Mouse (Mus musculus): ENCODE results near the gene Tomm20.
"Not testable (repeated sequence)": the region's sequence is repeated elsewhere in the genome, so short reads cannot be mapped to it uniquely, and the experiment has no call there.

Tomm20 gene

GRCm38 (mm10) chr8:126945730-126946163 lies at the start of gene Tomm20:
Gene Tomm20 (minus strand): TSS chr8:126945844.
- DNase-seq, result peak; percentile 96

GRCm38 (mm10) chr8:126994506-126994905 lies 48.9 kb upstream of the Tomm20 start:
- DNase-seq, result no peak

GRCm38 (mm10) chr8:126989363-126990153 lies 43.9 kb upstream of the Tomm20 start:
- no peak for DNase-seq

DNA sequence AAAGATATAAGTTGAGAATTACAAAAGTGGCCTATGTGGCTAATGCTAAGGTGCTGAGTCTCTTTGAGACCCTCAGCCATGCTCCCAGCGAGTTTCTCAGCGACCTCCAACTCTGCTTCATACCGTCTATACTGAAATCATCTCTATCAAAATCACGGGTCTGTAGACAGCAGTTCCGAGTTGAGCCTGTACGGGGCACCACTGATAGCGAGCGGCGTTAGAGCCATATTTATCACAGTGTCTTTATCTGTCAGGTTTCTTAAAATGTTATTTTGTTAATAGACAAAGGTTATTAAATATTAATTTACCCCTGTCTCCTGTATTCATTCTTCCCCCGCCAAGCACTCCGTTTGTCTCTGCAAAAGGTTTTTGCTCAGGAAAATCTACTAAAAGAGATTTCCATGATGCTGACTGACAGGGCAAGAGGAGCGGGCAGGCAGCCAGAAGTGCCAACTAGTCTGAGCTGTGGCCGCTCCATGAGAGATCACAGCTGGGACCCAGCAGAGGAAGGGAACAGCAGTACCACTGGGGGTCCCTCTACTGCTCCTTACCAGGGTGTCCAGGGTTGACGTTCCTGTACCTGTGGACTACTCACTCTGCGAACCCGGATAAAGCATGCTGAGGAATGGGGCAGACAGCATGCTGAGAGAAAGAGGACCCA lies 42.8 kb upstream of the Tomm20 start:
- DNase-seq, result no peak

GRCm38 (mm10) chr8:126986495-126986894 lies 40.9 kb upstream of the Tomm20 start:
- DNase-seq, result peak; percentile 76

DNA sequence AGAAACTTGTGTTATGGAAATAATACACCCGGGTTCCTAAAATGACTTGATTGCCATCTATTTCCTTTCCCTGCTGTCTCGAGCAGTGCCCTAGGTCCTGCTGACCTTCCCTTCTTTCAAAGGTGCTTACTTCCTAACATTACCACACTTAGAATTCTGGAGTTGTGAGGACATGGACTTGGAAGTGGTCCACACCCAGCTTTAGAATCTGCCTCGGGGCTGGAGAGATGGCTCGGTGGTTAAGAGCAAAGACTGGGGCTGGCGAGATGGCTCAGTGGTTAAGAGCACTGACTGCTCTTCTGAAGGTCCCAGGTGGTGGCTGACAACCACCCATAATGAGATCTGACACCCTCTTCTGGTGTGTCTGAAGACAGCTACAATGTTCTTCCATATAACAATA lies 34.4 kb upstream of the Tomm20 start:
- no peak for DNase-seq

DNA sequence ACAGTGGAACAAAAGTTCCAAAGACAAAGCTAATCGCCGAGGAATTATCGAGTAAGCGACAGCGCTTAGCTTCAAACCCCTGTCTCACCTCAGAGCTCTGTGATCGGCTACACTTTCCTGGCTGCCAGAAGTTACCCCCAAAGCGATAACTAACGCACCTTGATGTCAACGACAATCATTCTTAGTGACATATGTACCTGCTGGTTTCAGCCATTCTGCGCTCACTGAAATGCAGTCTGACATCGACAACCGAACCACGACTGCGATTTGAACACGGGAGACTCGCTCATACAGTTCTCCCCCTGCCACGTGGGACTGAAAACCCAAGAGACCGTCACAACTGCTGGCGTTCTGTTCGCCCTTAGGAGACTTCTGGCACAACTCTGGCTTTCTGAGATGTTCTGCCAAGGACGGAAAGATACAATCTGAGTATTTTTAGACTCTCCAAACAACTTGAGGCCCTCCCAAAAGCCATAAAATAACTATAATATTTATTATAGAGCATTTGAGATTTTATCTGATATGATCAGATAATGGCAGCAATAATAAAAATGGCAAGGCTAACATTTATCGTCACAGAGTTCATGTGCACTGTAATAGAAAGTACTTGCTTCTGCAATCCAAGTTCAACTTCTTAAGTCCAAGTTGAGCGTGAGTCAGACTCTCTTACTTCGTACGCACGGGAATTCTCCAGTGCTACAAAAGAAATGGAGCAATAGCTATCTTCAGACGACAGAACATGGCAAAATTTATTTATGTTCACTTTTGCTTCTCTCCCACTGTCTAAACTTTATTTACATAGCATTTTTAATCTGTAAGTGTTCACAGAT lies 33.7 kb upstream of the Tomm20 start:
- DNase-seq, result no peak

GRCm38 (mm10) chr8:126978535-126978934 lies 32.9 kb upstream of the Tomm20 start:
- not testable (repeated sequence) for DNase-seq

GRCm38 (mm10) chr8:126978028-126978427 lies 32.4 kb upstream of the Tomm20 start:
- DNase-seq, result no peak

- no peak for DNase-seq
Measured at GRCm38 (mm10) chr8:126976608-126977348, 31.1 kb upstream of the Tomm20 start.

DNA sequence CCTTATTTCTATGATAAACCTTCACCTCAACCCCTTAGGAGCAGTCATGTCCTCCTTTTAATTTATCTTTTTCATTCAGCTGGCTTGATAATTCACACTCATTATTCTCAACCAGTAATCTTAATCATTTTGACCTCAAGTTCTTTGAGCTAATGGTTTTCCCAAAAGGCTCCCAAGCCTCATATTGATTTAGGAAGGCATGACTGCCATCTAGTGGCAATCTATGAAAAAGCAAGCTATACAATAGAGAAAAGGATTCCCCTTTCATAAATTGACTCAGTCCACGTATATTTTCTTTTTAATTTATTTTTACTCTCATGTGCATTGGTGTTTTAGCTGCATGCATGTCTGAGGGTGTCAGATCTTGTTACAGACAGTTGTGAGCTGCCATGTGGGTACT lies 30.1 kb upstream of the Tomm20 start:
- no peak for DNase-seq

DNA sequence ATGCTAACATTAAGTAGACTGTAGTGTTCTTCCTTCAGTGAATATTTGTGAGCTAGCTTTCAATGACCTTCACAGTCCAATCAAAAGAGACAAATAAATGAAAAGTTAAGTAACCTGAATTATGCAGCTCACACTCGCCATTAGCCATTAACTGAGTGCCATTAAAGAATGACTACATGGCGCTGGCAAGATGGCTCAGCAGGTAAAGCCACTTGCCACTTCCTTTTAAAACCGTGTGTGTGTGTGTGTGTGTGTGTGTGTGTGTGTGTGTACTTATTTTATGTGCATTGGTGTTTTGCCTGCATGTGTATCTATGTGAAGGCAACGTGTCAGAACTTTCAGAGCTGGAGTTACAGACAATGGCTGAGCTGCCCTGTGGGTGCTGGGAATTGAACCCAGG lies 28.9 kb upstream of the Tomm20 start:
- no peak for DNase-seq

- no peak for DNase-seq
Measured at GRCm38 (mm10) chr8:126973686-126974265, 28.1 kb upstream of the Tomm20 start.

GRCm38 (mm10) chr8:126972649-126973048 lies 27.0 kb upstream of the Tomm20 start:
- DNase-seq, result no peak

GRCm38 (mm10) chr8:126972102-126972501 lies 26.5 kb upstream of the Tomm20 start:
- peak; percentile 12 for DNase-seq

GRCm38 (mm10) chr8:126971314-126971664 lies 25.6 kb upstream of the Tomm20 start:
- no peak for DNase-seq

DNA sequence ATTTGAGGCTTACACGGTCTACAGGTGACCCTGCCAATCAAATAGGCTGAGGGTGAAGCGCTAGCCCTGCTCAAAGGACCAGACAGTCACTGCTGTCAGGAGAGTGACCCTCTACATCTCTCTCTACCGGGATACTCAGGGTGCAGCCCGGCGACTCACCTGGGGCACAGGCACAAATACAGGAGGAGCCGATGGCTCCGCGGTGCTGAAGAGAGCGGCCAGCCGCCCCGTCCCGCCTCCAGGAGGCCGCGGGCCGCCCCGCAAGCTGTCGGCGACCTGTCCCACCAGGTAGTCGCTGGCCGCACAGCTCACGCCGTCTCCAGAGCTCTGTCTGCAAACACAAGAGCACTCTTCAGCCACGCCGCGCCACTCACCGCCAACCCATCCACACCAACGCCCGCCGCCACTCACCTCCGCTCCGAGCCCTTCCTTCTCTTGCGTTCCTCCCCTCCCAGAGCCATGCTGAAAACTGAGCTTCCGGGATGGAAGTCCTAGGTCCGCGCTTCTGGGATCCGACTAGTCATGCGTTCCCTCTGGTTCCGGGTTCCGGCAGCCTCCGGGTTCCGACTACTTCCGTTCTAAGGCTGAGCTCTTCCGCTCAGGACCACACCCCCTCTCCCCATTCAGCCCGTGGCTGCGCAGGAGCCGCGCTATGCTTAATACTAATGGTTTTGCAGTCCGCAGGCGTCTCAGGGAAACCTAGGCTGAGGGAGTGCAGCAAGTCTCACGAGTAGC lies 25.1 kb upstream of the Tomm20 start, which contains the start of gene Rbm34:
Gene Rbm34 (minus strand): TSS at position 493 of the 735 bp plus-strand sequence.
- peak; percentile 90 for DNase-seq

DNA sequence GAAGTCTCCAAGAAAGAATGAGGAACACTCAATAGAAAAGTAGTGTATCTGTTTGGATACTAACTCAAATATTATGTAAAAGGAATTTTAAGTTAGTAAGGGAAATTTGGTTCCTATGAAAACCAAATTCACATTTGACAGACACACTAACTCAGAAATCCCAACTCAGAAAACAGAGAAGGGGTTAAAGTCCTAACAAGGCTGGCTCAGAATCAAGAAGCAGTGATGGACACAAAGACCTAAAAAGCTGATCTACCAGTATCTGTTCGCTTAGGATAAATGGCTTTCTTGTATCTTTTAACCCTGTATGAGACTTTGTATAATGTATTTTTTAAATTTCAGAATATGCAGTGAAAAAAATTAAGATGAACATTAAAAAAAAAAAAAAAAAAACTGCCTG lies 23.9 kb upstream of the Tomm20 start:
- no peak for DNase-seq

DNA sequence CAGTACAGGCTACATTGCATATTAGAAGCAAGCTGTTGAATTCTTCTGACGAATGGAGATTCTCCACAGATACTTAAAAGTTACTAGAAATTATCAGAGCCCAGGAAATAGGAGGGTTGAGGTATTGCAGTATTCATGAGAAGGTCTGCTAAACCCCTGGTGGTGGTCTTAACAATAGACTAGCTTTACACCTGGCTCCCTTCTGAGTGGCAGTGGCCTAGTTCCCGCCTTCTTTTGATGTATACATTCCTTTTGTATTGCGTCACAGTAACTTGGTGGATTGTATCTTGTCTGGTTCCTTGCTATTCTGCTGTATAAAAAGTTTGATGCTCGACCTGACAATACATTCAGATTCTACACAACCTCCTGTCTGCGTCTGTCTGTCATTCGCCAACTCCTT lies 22.5 kb upstream of the Tomm20 start:
- no peak for DNase-seq

GRCm38 (mm10) chr8:126965246-126965645 lies 19.6 kb upstream of the Tomm20 start:
- no peak for DNase-seq

GRCm38 (mm10) chr8:126962871-126963270 lies 17.2 kb upstream of the Tomm20 start:
- no peak for DNase-seq

GRCm38 (mm10) chr8:126961516-126961915 lies 15.9 kb upstream of the Tomm20 start:
- no peak for DNase-seq
